Mouse (Mus musculus): ENCODE measurements around the gene A430033K04Rik. TPM values are rescaled to one million over a fixed set of nuclear protein-coding genes. Genes with fewer than 3 reads are reported as not detected.

Gene A430033K04Rik
- 0.83 and 0.95 TPM in 2 replicates for polyA plus RNA-seq (2012; rRNA removed)

DNA sequence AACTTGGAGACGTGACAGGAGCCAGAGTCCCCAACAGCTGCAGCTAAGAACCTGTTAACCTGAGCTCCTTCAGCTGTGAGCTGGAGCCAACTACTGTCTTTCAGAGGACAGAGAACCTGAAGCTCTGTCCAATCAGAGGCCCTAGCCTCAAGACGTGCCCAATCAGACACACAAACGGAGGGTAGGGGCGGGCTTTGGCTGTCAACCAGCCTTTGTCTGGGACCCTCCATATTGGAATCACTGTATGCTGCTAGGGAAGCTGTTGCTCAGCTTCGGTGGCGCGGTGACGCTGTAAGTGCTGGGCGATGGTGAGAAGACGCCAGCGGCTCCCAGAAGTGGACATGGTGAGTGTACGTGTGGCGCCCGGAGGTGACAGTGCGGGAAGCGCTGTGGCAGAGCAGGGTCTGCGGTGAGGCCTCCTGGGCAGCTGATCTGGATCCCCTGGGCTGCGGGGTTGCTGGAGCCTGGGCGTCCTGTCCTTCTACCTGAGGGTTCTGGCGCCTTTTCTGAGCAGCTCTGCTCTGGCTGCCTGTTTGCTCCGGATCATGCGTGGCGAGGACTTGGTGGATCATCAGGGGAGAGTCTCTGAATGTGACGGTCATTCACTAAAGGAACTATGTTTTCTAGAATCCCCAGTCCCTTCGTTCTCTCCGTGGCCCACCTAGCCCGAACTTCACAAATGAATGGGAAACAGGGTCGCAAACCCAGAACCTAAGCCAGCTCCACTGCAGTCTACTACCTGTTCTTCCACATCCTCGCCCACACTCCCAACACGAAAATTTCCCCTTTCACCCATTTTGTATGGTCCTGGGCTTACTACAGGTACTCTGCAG, at the start of gene A430033K04Rik:
Gene A430033K04Rik (plus strand): TSS at position 215 of the 833 bp plus-strand sequence.
- WGBS: under 1% methylated on average over 30 of the region's 30 CpGs
- TF ChIP-seq POLR2A (IDR thresholded peaks at IDR 0.05; ENCODE audit: low read depth, low read length) (no peak), CTCF (IDR thresholded peaks at IDR 0.05; ENCODE audit: extremely low read depth, insufficient read depth, insufficient read length, insufficient replicate concordance) (no peak)
- Histone ChIP-seq H3K27me3 (ENCODE audit: control insufficient read depth, insufficient read depth, low read length) (no peaks in the 10 kb centered on the region), H3K4me1 (ENCODE audit: control insufficient read depth, insufficient read depth, insufficient read length) (peaks cover 2% of the 10 kb centered on the region; the same call in 1 of the 2 replicates), H3K4me3 (ENCODE audit: extremely low read depth, insufficient read depth, insufficient read length) (peak within 1 kb of the TSS; percentile 82), H3K27ac (ENCODE audit: insufficient read depth, low read length) (peak within 1 kb of the TSS; percentile 53), H3K36me3 (ENCODE audit: control insufficient read depth, insufficient read depth, low read length) (no peaks in the 10 kb centered on the region)
- DNase-seq (ENCODE audit: low read depth in 1 of 2, low spot score in 2 of 2): peak; percentile 85 to 91

DNA sequence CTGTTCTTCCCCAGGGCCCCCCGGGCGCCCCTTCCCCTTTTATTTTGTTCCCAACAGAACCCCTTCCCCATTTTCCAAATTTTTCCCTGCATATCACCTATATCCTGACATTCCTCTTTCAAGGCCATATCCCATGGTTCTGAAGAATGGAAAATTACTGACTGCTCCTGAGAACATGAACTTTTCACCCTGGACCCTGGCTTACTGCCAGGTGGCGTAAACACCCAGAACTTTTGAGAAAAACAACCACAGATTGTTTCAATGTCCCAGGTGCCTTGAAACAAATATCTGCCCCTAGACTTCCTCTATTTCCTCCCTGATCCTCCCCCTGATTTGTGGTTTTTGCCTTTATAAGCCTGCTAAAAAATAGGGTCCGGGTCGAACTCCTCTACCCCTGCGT, 35.3 kb upstream of the A430033K04Rik start:
- DNase-seq (ENCODE audit: low read depth in 1 of 2, low spot score in 2 of 2): no peak
- TF ChIP-seq POLR2A (IDR thresholded peaks at IDR 0.05; ENCODE audit: low read depth, low read length) (no peak), CTCF (IDR thresholded peaks at IDR 0.05; ENCODE audit: extremely low read depth, insufficient read depth, insufficient read length, insufficient replicate concordance) (no peak)
- 85% methylated on average over 6 of the region's 6 CpGs for WGBS
- Histone ChIP-seq H3K4me3 (ENCODE audit: extremely low read depth, insufficient read depth, insufficient read length) (no peak overlapping the region), H3K27ac (ENCODE audit: insufficient read depth, low read length) (no peak overlapping the region), H3K4me1 (ENCODE audit: control insufficient read depth, insufficient read depth, insufficient read length) (no peaks in the 10 kb centered on the region), H3K36me3 (ENCODE audit: control insufficient read depth, insufficient read depth, low read length) (no peaks in the 10 kb centered on the region), H3K27me3 (ENCODE audit: control insufficient read depth, insufficient read depth, low read length) (no peaks in the 10 kb centered on the region)

DNA sequence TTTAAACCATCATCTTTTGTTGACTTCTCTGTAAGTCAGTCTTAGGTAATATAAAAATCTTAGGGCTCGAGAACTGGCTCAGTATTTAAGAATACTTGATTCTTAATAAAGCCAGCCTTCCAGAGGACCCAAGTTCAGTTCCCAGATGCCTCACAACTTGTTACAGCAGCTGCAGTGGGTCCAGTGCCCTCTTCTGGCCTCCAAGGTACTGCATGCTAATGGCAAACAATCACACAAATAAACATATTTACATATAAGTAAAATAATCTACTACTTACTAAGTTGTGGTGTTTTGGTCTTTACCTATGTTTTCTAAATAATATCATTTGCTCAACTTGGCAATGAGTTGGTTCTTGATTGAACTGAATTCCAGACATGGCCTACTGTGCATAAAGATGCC, 4.3 kb upstream of the A430033K04Rik start:
- Histone ChIP-seq H3K27me3 (ENCODE audit: control insufficient read depth, insufficient read depth, low read length) (no peaks in the 10 kb centered on the region), H3K4me3 (ENCODE audit: extremely low read depth, insufficient read depth, insufficient read length) (no peak overlapping the region), H3K36me3 (ENCODE audit: control insufficient read depth, insufficient read depth, low read length) (peaks cover 25% of the 10 kb centered on the region), H3K4me1 (ENCODE audit: control insufficient read depth, insufficient read depth, insufficient read length) (peaks cover 2% of the 10 kb centered on the region; the same call in 1 of the 2 replicates), H3K27ac (ENCODE audit: insufficient read depth, low read length) (no peak overlapping the region)
- no peak for DNase-seq (ENCODE audit: low read depth in 1 of 2, low spot score in 2 of 2)
- TF ChIP-seq CTCF (IDR thresholded peaks at IDR 0.05; ENCODE audit: extremely low read depth, insufficient read depth, insufficient read length, insufficient replicate concordance) (peak; percentile 7; the same call in 1 of the 2 replicates), POLR2A (IDR thresholded peaks at IDR 0.05; ENCODE audit: low read depth, low read length) (no peak)
- 98% methylated on average over 1 of the region's 1 CpGs for WGBS

DNA sequence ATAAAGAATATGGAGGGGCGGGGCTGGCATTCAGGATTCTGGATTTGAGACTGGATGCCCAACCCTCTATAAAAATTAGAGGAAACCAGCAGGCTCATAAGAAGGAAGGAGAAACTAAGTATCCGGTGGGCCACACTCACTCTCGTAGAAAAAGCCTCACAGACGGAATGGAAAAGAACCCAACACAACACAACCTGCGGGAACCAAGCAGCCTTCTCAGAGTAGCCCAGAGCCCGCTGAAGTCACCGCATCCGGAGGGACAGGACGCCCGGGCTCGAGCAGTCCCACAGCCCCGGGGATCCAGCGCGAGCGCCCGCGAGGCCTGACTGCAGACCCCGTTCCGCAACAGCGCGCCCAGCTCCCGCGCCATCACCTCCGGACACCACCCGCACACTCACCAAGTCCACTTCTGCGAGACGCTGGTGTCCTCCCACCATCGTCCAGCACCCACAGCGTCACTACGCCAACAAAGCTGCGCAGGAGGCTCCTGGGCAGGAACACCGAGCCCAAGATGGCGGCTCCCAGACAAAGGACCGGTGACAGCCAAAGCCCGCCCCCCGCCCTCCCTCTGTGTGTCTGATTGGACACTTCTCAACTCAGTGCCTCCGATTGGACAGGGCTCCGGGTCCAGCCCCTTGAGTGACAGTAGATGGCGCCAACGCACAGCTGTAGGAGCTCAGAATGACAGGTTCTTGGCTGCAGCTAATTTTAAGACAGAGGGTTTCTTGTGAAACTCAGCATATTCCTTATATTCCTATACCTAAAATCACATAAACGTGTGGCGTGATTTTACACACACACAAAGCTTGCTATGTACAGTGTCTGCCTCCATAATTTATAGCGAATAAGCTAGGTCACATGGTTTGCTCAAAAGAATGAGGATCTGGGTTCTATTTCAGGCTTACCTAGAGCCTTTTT, 3.2 kb upstream of the A430033K04Rik start, which contains the start of gene Zfp68:
Gene Zfp68 (minus strand): TSS at position 551 of the 918 bp plus-strand sequence.
- Histone ChIP-seq H3K27me3 (ENCODE audit: control insufficient read depth, insufficient read depth, low read length) (no peaks in the 10 kb centered on the region), H3K4me1 (ENCODE audit: control insufficient read depth, insufficient read depth, insufficient read length) (peaks cover 2% of the 10 kb centered on the region; the same call in 1 of the 2 replicates), H3K4me3 (ENCODE audit: extremely low read depth, insufficient read depth, insufficient read length) (peak within 1 kb of the TSS; percentile 86), H3K27ac (ENCODE audit: insufficient read depth, low read length) (peak within 1 kb of the TSS; percentile 93), H3K36me3 (ENCODE audit: control insufficient read depth, insufficient read depth, low read length) (peaks cover 16% of the 10 kb centered on the region)
- DNase-seq (ENCODE audit: low read depth in 1 of 2, low spot score in 2 of 2): peak; percentile 89 to 94
- under 1% methylated on average over 43 of the region's 43 CpGs for WGBS
- TF ChIP-seq CTCF (IDR thresholded peaks at IDR 0.05; ENCODE audit: extremely low read depth, insufficient read depth, insufficient read length, insufficient replicate concordance): peak; percentile 28; the same call in 1 of the 2 replicates
- peak; percentile 89 for TF ChIP-seq POLR2A (IDR thresholded peaks at IDR 0.05; ENCODE audit: low read depth, low read length)

DNA sequence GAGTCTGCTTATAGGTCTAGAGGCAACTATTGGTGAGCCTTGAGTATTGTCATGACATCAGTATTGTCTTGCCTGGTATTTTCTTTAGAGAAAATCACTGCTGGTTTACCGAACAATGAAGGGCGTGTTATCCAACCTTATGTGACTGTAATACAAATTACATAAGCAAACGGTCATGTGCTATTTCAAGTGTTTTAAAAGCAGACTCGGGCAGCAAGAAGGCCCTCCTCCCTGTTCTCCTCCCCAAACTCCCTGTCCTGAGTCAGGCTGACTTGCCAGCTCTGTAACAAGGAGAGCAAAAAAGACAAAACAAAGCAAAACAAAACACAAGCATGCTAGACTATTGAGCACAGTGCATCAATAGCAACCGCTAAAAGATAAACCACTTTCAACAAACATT, 1.8 kb upstream of the A430033K04Rik start:
- Histone ChIP-seq H3K27ac (ENCODE audit: insufficient read depth, low read length) (no peak overlapping the region), H3K36me3 (ENCODE audit: control insufficient read depth, insufficient read depth, low read length) (peaks cover 8% of the 10 kb centered on the region), H3K27me3 (ENCODE audit: control insufficient read depth, insufficient read depth, low read length) (no peaks in the 10 kb centered on the region), H3K4me1 (ENCODE audit: control insufficient read depth, insufficient read depth, insufficient read length) (peaks cover 2% of the 10 kb centered on the region; the same call in 1 of the 2 replicates), H3K4me3 (ENCODE audit: extremely low read depth, insufficient read depth, insufficient read length) (no peak overlapping the region)
- WGBS: 79% methylated on average over 5 of the region's 5 CpGs
- TF ChIP-seq CTCF (IDR thresholded peaks at IDR 0.05; ENCODE audit: extremely low read depth, insufficient read depth, insufficient read length, insufficient replicate concordance): no peak
- DNase-seq (ENCODE audit: low read depth in 1 of 2, low spot score in 2 of 2): no peak

DNA sequence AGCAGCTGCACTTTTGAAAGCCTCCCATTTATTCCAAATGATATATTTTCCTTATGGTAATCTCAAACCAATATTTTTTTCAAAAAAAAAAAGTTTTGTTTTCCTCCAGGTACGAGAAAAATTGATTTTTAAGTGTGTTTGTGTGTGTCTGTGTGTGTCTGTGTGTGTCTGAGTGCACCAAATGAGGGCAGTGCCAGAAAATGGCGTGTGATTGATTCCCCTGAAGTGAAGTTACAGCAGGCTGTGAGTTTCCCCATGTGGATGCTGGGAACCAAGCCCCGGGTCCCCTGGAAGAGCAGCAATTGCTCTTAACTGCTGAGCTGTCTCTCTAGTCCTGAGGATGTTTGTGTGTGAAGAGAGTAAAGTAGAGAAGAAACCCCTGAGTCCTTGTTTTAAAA, 818 bp downstream of the A430033K04Rik start:
- 10% methylated on average over 3 of the region's 3 CpGs for WGBS
- Histone ChIP-seq H3K4me1 (ENCODE audit: control insufficient read depth, insufficient read depth, insufficient read length) (peaks cover 2% of the 10 kb centered on the region; the same call in 1 of the 2 replicates), H3K36me3 (ENCODE audit: control insufficient read depth, insufficient read depth, low read length) (no peaks in the 10 kb centered on the region), H3K4me3 (ENCODE audit: extremely low read depth, insufficient read depth, insufficient read length) (peak overlapping the region; percentile 82), H3K27ac (ENCODE audit: insufficient read depth, low read length) (no peak overlapping the region), H3K27me3 (ENCODE audit: control insufficient read depth, insufficient read depth, low read length) (no peaks in the 10 kb centered on the region)
- TF ChIP-seq POLR2A (IDR thresholded peaks at IDR 0.05; ENCODE audit: low read depth, low read length) (no peak), CTCF (IDR thresholded peaks at IDR 0.05; ENCODE audit: extremely low read depth, insufficient read depth, insufficient read length, insufficient replicate concordance) (no peak)
- DNase-seq (ENCODE audit: low read depth in 1 of 2, low spot score in 2 of 2): no peak

Measured in spleen, adult 2 months (tissue).